Mouse (Mus musculus) thymus, postnatal 36 days (tissue): Measurements from ENCODE around the gene Rpp25l.
A peak's percentile ranks its signal among the peaks of the same experiment; 100 is the strongest.
"Not testable (repeated sequence)": the region's sequence is repeated elsewhere in the genome, so short reads cannot be mapped to it uniquely, and the experiment has no call there.

ENCODE experiments used
- DNase-seq, 2 experiments: peaks; one replicate each; pipeline ENCODE4 v3.0.0; 2022; ENCODE audit warnings: mixed read lengths in 2 of 2

Gene Rpp25l

DNA sequence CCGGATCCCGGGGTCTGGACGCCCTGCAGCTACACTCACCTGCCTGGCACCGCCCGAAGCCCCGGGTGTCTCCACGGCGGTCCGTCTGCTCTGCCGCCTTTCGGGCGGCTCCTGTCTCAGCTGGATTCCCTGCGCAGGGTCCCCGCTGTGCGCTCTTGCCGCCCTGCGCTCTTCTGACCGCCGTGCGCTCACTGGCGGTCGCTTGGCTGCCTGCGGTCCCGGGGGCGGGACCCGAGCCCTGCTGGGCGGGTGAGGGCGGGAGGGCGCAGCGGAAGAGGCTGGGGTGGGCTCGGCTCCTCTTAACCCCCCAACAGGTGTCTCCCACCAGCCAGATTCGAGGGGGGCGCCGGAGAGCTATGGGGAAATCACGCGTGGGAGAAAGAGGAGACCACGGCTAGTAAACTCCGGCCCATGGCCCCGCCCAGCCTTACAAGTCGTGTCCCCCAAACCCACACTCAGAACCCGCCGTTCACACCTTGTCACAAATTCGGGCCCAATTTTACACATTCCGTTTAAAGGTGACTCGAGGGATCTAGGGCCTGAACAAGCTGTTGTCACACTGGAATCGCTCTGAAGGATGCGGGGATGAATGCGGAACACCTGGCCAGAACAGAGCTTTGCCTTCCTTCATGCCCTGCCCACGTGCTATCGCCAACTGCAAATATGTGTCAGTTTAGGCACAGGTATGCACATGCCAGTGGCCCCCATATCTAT lies 17.9 kb upstream of the Rpp25l start, which contains the start of gene Arid3c:
Gene Arid3c, minus strand, starts transcription at position 91 of the 714 bp plus-strand sequence.
- DNase-seq: peak; percentile 61 to 74

DNA sequence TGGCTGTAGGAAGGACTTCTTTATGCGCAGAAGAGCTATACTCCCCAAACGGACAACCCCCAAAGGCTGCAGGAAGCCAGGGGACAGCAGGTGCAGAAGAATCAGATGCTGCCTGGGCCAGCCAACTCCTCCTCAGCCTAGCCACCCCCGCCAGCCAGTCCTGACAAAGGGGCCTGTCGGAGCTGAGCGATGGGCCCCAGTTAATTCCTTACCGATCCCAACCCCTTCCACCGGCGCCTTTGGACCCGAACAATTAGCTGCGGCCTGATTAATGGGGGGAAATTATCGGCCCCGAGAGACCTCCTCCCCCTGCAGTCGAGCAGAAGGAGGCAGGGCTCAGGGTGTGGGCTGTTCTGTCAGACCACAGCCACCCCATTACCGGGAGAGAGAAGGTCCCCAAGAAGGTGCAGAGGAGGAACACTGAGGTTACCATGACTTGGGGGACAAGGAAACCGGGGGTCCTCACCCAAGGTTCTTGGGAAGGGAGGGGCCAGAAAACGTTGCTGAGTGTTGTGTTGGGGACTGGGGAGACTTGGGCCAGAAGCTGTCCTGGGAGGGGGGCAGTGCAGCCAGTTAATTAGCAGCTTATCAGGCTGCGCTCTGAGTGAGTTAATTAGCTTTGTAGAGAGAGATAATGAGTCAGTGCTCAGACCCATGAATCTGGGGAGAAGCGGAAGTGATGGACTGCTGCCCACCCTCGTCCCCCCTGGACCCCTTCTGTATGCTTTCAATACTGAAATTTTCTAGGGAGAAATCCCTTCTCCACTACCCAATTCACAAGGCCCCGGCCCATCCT lies 13.7 kb upstream of the Rpp25l start:
- DNase-seq: no peak

DNA sequence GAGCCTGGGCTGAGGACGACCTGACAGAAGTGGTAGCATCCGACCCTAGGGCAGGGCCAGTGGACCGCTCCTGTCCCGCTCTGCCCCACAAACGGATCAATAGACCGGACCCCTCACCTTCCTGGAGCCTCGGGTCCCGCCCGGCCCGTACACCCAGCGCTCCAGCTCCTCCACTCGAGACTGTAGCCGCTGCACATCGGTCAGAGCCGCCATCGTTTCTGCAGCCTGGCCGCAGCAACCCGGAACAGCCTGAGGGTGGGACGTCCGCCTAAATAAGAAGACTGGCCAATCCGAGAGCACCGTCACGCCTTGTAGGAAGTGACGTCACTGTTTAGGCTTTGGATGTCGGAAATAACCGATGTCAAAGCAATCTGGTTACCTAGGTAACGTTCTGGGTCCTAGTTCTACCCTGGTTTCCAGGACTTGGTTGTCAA lies 9.6 kb upstream of the Rpp25l start, which contains the start of gene Dctn3:
Gene Dctn3, minus strand, starts transcription at position 253 of the 434 bp plus-strand sequence.
- DNase-seq: peak; percentile 76 to 84

DNA sequence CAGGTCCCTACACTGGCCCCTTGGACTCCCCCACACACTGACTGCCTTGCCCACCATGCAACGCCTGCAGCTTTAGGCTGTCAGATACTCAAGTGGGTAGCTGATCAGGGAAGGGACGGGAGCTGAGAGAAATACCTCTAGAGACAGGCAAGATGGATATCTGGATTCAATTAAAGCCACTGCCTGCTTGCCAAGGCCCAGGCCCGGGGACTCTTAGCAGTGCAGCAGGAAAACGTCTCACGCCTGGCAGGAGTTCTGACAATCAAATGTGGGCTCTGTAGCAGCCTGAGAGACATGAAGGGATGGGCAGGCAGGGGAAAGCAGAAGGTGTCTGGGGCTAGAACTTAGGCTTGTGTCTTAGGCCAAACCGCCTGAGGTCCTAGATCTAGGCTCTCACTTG lies 3.5 kb upstream of the Rpp25l start:
- DNase-seq: no peak

DNA sequence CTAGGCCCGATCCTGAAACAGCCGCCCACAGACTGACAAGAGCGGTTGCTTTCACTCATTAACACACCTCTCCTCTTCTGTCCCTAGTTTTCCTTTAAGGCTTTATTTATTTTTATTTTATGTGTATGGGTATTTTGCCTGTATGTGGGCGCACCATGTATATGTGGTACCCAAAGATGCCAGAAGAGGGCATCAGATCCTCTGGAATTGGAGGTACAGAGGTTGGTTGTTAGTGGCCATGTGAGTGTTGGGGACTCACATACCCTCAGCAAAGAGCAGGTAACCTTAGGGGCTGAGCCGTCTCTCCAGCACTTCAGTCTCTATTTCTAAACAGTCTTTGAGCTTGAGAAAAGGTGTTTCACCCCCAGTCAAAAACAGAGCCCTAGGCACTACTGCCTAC lies 2.3 kb upstream of the Rpp25l start:
- peak in 1 of 2 experiments; percentile 42 for DNase-seq

DNA sequence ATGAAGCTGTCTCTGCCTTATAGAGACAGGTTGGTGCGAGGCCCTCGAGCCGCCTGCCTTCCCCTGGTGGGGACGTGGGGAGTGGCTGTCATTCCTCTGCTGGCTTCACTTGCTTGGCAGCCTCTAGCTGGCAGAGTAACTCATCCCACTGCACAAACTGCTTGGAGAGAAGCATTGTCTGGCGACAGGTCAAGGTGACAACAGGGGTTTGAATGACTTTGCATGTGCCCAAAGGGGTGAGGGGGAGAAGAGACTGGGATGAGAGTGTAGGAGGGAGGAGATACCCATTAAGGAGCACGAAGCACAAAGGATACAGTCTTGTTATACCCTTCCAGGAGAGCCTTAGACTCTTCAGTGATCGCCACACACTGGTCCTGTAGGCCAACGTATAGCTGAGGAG lies 1.7 kb upstream of the Rpp25l start:
- DNase-seq: no peak

DNA sequence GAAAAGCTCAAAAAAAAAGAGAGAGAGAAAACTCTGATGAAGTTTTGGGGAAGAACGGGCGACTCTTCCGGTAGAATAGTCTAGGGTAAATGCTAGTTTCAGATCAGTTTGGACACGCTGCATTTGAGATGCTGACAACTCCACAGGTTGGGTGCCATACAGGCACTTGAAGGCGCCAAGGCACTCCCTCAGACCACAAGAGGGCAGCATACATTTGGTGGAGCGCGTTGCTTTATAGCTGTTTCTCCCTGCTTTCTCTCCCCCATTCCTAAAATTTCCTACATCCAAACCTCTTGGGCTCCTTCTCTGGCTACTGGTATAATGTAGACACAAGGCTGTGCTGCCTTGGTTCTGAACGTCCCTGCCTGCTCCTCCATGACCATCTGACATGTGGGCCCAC lies 942 bp upstream of the Rpp25l start:
- DNase-seq: peak; percentile 38 to 41

DNA sequence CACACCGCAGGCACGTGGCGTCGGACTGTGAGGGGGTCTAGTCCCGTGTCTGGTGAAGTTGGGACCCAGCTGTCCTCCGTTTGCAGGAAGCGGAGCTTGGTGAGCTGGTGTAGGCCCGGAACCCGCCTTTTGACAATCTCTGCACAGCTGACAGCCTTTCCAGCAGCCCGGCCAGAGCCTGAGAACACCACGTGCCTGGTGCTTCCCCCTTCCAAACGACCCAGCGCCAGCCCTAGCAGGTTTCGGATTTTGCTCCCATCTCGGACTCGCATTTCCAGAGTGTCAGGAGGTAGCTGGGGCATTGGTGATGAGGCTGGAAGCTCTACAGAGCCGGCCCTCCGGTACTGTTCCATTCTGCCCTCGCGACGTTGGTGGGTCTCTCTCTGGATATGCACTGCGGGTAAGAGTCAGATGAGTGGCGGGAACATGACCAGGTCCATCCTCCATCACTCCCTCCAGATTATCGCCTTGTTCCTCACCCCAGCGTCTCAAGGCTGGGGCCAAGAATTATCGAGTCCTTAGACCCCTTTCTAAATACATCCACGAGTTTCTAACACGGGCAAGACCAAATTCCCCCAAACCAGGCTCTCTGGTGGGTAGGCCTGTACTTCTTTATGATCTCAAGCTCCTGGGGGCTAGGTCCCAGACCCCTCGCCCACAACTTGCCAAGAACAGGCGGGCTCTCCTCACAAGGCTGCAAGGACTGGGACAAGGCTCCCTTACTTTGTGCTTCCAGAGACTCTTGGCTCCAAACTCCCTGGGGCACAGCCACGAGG lies 725 bp downstream of the Rpp25l start:
- no peak for DNase-seq

DNA sequence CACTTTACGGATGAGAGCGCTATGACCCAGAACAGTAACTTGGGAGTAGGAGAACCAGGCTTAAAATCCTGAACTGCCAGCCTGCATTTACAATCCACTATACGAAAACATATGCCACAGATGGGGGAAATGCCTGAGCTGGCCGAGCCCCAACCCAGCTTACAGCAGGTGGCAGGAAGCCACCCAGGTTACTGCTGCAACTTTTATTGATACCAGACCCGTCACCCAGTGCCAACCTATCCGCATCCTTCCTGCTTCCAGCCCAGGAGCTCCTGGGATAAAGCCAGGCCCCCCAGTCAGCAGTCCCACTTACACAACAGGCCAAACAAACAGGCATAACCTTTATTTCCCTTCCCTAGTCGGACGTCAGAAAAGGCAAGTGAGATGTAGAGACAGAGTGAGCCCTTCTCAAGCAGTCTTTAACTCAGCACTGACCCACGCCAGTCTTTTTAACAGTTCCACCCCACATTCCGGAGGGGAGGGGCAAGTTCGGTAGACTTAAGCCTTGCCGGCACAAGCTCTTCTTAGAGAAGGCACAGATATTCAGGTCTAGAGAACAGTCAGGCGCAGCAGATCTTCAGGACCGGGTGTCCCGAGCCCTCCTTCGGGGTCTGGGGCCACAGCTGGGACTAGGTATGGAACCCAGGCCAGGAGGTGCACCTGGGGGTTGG lies 1.5 kb downstream of the Rpp25l start:
- no peak for DNase-seq

DNA sequence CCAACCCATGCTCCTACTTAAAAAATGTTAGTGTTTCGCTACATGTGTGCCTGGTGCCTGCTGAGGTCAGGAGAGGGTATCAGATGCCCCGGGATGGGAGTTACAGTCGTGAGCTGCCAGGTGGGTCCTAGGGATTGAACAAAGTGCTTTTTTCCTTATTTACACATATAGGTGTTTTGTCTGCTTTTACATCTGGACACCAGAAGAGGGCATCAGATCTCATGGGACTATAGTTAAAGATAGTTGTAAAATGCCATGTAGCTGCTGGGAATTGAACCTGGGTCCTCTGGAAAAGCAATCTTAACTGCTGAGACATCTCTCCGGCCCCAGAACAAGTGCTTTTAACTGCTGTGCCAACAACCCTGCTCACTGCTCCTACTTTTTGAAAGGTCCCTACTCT lies 3.1 kb downstream of the Rpp25l start:
- no peak for DNase-seq

DNA sequence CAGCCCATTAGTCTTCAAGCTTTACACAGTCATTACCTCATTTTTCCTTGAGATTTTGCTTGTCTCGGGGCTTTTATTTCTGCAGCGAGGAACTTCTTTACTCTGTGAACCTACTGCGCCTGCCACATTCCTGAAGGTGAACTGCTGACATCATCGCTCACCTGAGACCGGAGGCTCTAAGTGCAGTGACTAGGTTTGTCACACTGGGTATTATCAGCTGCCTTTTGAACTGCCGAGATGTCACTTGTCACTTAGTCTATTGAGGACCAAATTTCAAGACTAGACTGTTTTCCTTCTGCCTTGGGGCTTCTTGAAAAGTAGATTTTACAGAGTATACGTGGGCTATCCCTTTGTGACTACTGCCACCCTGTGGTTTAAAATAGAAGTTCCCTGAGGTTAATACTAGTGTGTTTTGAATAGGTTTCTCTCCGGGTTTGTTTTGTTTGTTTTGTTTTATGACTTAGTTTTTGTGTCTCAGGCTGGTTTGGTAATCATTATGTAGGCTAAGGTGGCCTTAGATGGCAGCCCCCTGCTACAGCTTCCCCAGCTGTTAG lies 5.1 kb downstream of the Rpp25l start:
- DNase-seq: no peak

DNA sequence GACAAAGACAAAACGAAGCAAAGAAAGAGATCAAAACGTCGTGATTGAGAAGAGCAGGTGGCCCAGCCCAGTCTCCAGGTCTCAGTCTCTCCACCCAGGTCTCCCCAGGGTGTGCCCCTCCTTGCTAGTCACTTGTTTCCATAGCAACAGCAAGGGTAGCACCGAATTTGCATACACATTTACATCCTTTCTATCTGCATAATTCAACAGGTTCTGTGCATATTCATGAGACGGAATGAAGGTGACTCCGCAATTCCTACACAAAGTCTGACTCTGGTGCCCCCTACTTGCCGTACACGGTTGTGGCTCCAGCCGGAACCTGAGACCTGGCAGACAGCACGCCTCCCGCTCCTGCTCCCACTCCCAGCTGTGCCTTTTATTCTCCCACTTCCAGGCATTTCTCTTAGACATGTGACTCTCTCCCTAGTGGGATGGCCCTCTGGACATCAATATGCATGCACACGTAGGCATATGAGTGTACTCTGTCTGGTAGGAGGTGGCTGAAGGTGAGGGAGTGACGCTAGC lies 6.3 kb downstream of the Rpp25l start:
- DNase-seq: peak; percentile 73 to 76

DNA sequence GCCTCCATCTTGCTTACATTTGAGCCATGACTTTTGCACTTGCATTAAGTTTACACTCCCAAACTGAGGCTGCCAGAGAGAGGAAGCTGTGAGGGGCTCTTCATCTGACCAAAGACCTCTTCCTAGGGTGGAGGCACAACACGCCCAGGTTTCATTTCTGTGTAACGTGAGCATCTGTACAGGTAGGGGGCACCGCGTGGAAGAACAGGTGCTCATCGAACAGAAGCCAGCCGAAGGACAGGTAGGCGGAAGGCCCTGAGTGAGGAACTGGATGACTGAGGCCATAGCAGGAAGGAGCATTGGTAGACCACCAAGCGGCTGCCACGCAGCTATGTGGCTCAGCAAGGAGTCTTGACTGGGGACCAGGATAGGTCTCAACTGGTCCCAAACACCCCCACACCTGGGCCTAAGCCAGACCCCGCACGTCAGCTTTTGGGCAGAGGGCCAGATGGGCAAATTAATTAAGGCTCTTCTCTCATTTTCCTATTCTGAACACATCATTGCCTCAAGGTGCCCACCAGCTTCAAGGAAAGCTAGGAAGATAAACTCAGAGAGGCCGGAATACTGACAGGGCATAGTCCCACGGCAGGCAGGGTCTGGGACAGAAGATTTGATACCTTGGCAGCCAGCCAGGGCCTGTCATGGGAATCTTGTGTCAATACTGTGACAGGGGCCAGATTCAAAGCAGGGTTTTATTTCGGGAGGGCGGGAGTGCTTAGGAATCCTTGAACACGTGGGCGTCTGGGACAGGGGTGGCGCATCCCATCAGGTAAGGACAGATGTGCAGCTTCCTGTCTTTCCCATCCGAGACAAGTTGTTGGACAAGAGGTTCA lies 7.2 kb downstream of the Rpp25l start:
- no peak for DNase-seq

DNA sequence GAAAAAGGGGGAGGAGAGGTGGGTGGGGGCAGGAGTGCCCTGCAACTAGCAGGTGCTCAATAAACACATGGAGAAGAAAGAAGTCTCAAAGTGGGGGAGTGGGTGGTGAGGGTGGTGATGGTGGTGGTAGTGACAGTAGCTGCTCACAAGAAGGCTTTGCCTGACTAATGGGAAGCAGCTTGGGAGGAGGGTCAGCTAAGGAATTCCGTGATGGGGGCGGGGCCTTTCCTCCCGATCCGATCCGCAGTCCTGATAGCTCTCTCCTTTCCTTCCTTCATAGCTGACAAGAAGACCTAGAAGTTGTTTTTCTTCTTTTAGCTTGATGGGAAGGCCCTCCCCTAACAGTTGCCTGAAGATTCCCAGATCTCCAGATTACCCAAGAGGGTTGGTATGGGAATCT lies 8.7 kb downstream of the Rpp25l start:
- no peak for DNase-seq

DNA sequence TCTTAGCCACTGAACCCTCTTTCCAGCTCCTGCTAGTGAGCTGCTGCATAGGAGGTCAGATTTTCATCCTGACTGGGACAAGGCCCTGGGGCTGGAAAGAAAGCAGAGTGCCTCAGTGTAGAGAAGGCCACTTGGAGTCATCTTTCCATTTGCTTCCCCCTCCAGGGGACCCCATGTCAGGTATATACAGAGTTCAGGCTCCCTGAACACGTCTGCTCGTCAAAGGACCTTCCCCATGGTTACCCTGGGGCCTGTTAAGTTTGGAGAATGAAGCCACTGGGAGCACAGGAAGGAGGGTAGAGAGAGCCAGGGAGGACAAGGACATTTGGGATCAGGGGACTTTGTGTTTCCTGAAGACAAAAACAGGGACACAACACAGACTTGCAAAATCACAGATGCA lies 11.1 kb downstream of the Rpp25l start:
- DNase-seq: not testable (repeated sequence)

DNA sequence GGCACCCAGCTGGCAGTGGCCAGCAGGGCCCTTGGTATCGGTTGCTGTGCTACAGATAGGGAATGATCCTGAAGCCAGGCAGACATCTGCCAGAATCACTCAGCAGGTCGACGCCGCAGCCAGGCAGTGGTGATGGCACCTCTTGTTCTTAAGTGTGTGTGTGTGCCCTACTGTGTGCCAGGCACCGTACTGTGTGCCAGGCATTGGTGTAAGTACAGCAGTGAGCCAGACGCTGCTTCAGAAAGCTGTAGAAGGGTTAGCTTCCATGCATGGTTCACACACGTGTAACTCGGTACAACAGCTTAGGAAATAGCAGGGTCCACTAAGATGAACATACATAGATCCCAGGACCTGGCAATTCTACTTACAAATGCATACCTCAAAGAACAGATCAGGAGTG lies 13.1 kb downstream of the Rpp25l start:
- DNase-seq: not testable (repeated sequence)

DNA sequence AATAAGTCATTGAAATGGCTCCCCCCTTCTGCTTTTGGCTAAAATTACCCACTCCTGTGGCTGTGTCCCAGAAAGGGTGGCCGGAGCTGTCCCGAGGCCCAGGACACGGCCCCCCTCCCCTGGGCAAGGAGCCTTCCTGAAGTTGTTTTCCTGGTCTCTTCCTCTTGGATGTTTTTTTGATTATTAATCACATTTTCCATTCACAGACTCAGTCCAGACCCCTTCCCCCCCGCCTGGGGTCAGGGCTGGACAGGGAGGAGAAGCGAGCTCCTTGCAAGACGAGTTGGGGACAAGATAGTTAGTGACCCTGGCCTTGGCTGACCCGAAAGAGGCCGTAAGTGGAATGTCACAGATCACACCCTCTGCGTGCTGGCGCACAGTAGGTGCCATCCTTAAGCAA lies 13.6 kb downstream of the Rpp25l start, which contains the start of gene Il11ra1:
Gene Il11ra1, plus strand, starts transcription at position 207 of the 400 bp plus-strand sequence.
- not testable (repeated sequence) for DNase-seq

DNA sequence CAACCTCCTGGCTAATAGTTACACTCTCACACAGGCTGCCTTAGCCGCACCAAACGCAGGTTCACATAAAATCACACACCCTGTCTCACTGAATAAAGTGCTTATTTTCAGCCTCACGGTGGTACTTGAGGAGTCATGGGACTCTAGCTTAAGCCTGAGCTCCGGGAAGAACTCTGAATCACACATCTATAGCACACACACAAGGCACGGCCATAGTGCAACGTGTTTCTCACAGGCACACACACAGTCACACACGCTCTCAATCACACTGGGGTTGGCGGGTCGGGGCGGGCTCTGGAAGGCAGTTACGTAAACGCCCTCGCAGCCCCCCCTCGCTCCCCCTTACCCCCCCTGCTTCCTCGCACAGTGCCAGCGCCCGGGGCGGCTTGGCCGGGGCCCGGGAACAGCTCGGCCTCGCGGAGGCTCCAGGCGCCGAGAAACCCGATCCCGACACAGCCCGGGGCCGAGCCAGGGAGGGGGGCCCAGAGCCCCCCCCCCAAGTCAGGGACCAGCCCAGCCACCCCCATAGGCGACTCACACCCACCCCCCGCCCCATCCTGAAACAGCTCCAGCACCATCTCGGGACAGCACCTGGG lies 14.8 kb downstream of the Rpp25l start:
- not testable (repeated sequence) for DNase-seq

DNA sequence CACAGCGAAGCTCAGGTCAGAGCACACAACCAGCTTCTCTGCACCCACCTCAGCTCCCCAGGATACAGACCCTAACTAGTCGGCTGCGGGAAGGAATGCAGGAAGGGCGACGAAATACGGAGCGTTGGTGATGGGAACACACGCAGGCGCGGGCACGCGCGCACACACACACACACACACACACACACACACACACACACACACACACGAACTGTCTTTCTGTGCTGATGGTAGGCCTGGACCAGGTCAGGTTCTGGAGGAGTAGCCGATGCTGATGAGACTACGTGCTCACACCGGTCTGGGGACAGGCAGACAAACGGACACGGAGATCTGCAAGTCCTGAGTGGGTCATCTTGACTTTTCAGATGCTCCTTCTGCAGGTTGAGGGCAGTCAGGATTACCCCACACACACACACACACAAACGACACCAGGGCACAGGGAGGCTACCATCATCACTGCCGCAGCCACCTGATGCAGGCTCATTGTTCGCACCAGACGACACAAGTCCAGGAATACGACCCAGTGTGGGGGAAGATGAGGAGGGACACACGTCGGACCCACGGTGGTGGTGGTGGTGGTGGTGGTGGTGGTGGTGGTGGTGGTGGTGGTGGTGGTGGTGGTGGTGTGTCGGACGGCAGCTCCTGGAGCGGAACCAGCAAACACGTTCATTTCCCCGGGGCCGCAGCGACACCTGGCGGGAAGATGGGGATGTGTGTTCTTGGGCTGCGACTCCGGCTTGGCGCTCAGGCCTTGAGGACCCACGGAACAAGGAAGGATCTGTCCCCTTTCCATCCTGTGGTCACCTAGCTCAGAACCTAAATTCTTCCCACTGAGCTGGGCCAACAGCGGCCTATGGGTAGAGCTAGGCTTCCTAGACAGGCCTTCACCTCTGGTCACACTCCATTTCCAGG lies 16.1 kb downstream of the Rpp25l start, which contains the start of gene Cntfr:
Gene Cntfr, minus strand, starts transcription at position 160 of the 912 bp plus-strand sequence.
- DNase-seq: peak; percentile 60 to 65
